Mouse (Mus musculus) T-cell, adult 2 months (primary cell): Measurements from ENCODE around the gene Bsg.
"Not testable (repeated sequence)": the region's sequence is repeated elsewhere in the genome, so short reads cannot be mapped to it uniquely, and the experiment has no call there.

ENCODE experiments used
- DNase-seq: peaks from one replicate; pipeline ENCODE4 v3.0.0; 2022; ENCODE audit warnings: low spot score

Bsg gene

DNA sequence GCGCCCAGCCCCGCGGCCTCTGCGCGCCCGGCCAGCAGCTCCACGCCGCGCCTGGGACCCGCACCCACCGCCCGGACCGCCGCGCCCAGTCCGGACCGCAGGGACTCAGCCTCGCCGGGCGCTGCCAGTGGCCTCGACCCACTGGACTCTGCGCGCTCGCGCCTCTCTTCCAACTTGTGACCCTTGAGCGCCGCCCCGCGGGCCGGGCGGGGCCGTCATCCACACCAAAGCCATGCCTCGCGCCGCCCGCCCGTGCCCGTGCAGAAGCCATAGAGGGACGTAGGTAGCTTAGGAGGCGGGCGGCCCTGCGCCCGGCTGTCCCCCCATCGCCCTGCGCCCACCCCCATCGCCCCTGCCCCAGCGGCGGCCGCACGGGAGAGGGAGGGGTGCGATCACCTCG is 31.1 kb downstream of the Bsg start:
- no peak for DNase-seq

DNA sequence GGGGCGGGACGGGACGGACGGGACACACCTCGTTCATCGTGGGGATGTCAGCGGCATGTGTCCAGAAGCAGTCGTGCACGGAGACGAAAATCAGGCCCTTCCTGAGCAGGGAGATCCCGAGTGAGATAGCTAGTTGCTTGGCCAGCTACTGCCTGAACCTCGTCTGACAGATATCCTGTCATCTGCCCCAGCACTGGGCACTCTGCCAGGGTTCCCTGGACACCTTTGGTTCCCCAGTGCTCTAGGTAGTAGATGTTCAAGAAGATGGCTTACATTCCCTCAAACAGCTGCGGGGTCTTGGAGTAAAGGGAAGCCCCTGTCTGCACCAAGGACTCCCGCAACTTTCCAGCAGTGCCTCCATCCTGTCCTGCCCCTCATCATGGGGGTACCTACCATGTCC is 32.4 kb downstream of the Bsg start:
- no peak for DNase-seq

DNA sequence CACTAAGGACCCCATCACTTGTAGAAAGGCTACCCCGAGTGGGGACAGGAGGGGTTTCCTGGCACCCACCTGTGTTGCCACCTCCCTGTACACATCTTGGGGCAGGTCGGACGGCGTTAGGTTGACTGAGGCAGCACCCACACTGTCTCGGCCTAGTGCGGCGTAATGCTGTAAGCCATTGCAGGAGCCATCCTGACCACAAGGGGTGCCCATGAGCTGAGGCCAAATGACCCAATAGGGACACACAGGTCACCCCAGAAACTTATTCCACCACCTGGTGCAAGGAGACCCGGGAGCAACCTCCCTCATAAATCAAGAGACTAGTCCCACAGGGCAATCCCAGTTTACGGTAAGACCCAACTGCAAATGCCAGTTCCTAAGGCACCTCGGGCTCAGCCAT is 34.0 kb downstream of the Bsg start:
- no peak for DNase-seq

DNA sequence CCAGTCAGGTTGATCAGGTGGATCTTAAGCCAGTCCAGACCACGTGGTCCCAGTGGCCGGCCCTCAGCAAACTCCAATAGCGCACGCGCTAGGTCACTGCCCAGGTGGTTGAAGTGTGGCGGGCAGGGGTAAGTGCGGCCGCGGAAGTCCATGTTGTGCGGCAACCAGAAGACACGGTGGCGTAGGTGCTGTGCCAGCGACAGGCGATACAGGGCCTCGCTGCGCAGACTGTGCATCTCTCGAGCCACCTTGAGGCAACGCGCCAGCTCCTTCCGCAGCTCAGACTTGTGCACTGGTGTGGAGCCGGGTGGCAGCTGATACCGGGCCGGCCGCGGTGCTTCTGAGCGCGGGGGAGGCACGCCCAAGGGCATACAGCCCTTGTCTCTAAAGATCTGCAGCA is 34.9 kb downstream of the Bsg start:
- no peak for DNase-seq

DNA sequence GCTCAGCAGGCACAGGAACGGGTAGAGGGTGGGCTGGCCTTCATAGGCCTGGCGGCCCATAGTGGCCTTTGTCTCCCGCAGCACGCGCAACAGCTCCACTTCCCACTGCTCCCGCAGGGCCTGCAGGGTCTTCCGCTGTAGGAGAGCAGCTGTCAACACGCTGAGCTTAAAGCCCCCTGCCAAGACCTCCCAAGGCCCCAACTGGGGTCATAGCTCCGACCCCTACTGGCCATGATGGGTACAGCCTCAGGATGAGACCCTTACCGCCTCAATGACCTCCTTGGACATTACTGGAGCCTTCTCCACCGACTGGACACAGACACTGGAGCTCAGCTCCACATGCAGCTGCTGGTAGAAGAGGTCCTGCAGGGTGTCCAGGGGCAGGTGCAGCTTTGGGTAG is 36.6 kb downstream of the Bsg start:
- no peak for DNase-seq

DNA sequence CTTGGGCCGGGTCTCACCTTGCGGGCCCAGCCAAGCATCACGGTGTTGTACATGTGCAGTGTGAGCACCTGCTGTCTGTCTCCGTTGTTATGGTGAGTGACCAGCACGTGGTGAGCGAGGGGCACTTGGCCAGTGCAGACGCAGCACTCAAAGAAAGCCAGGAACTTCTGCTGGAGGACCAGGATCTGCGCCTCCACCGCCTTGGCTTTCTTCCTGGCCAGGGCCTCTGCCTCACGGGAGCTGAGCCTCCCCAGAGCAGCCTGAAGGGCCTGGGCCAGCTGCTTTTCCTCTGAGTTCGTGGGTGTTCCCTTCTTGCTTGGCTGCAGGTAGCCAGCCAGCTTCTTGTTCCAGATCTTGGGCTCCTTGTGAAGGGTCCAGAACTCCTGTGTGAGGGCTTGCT is 38.9 kb downstream of the Bsg start:
- DNase-seq, result no peak

DNA sequence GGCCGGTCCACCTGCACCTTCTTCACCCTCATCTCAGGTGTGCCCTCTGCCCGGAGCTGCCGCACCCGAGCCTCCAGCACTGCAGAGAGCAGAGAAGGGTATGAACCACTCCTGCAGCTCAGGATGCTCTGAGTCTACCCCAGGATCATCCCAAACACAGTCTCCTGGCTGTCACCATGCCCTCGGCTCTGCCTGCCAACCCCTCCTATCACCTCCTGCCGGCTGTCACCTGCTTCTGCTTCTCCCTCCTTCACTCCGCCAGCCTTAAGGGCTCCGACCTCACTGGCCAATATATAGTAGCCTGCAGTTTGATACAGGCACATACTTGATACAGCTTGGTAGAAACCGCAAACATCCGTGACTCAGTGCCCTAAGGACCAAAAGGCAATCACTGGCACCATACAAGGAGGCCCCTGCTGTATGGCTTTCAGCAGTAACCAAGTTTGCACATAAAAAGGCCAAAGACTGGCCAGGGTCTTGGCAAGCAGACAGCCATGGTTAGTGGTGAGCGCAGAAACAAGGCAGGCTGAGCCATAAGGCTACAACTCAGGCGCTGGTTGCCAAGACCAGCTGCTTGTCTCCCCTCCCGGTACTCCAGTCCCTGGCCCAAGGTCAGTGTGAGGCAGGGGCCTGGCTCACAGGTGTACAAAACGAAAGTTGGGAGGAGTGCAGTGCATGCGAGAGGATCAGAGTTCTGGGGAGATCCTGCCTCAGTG is 39.5 kb downstream of the Bsg start:
- DNase-seq, result no peak

DNA sequence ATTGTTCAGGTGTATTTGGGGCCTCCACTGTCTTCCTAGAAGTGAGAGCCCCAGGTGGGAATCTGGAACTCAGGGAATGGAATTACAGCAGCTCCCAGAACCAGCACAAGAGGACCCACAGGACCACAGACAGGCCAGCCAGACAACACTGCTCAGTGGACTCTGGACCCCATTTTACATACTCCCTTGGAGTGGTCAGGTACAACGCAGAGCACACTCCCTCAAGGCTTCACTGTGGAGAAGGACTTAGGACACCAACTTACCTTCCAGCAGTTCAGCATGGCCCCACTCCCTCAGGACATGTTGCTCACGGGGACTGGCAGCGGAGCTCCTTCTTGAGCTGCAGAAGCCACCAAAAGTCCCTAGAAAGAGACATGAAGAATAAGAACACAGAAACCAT is 41.1 kb downstream of the Bsg start:
- no peak for DNase-seq

DNA sequence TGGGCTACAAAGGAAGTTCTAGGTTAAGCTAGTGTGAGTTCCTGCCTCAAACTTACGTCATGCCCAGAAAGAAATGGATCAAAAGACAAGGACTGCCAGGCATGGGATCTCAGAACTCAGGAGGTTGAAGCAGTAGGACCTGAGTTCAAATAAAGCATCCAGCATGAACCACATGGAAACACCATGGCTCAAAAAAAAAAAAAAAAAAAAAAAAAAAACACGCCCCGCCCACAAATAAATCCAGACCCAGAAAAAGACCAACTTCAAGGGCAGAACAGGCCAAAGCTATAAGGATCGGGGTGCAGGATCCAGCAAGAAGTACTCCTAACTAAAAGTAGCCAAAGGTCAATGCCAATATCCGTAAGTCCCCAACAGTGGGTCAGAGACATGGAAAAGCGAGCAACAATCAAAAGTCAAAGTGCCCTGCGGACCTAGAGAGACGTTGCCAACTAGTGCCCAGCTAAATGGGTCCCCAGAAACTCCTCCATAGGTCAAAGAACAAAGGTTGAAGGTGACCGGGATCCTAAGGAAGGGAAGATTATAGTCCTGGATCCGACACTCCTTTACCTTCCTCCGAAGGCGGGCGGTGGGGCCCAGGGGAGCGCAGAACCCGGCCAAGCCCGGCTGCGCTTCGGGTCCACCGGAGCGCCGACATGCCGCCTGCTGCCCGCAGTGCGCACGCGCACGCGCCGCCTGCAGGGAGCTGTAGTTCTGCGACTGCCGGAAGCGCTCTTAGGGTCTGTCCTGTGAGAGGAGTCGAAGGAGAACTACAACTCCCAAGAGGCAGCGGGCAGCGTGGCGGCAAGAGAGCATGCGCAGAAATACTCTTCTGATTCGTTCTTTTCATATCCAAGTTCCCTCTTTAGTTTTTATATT is 41.8 kb downstream of the Bsg start, which contains the start of gene Polrmt:
TSS of gene Polrmt (minus strand) at position 684 of the 876 bp plus-strand sequence.
- peak; percentile 97 for DNase-seq

DNA sequence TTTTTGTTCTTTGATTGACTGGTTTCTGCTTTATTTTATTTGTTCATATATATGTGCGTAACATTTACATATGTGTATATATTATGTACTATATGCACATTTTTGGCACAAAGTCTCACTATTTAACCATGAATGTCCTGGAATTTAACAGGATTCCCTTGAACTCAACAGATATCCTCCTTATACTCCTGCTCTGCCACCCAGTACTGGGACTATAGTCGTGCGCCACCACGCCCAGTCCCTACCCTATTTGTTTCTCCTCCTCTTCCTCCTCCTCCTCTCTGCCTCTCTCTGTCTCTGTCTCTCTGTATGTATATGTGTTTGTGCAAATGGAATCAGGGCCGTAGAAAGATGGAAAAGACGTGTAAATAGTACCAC is 42.5 kb downstream of the Bsg start:
- DNase-seq, result no peak

DNA sequence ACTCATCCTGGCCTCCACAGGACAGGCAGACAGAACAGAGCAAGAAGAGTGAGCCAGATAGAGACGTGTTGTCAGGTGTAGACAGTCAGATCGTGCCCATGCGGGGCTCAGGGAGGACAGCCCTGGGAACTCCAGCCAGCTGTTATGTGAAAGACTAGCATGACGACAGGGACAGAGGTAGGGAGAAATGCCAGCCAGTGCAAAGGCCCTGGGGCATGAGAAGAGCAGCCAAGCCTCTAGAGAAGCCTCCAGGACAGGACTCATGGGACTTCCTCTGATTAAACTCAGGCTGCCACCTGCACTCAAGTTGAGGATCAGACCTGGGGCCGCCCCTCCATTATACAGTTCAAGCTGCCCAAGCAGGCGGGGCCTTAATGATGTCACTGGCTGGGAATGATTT is 44.2 kb downstream of the Bsg start:
- DNase-seq, result no peak

DNA sequence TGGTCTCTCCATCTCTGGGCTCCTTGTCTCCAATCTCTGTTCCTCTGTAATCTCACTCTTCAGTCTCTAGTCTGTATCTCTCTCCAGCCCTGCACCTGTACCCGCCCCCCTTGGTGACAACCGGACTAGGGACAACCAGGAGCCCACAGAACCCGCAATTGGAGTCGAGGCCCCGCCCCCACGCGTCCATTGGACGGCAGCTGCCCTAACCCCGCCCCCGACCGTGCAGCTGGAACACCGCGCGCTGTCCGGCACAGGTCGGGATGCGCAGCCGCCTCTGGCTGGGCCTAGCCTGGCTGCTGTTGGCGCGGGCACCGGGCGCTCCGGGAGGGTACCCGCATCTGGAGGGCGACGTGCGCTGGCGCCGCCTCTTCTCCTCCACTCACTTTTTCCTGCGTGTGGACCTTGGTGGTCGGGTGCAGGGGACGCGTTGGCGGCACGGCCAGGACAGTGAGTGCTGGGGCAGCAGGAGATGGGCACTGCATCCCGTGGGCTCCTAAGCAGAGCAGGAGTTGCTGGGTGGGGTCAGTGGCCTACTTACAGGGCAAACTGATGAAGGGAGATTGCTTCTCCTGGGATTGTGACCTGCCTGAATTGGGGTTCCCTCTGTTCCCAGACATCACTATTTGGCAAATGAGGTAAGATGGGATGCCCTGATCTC is 50.7 kb downstream of the Bsg start, which contains the start of gene Fgf22:
TSS of gene Fgf22 (plus strand) at position 221 of the 661 bp plus-strand sequence.
- no peak for DNase-seq

DNA sequence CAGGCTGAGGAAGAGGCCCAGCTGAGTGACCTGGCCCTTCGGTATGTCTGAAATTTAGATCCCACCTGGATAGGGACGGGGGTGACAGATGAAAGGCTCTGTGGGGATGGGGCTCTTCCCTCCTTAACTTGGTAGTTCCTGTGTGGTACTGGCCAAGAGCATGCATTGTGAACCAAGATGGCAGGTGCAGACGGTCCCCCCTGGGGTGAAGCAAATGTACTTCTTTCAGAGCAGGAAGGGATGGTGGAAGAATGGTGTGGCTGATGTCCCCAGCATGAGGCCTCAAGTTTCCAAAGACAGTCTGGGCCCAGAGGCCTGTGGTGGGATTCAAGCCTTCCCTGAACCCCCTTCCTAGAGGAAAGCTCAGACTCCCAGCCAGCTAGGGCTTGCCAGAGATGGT is 51.6 kb downstream of the Bsg start:
- DNase-seq, result no peak

DNA sequence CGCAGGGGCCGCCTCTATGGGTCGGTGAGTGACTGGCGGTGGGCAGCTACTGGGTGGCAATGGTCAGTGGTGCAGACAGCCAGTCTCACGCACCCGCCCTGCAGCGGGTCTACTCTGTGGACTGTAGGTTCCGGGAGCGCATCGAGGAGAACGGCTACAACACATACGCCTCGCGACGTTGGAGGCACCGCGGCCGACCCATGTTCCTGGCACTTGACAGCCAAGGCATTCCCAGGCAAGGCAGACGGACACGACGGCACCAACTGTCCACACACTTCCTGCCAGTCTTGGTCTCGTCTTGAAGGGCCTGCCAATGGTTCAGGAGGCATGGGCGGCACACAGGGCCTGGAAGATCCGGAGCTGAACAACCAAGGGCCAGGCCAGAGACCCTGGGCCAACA is 52.4 kb downstream of the Bsg start:
- no peak for DNase-seq

DNA sequence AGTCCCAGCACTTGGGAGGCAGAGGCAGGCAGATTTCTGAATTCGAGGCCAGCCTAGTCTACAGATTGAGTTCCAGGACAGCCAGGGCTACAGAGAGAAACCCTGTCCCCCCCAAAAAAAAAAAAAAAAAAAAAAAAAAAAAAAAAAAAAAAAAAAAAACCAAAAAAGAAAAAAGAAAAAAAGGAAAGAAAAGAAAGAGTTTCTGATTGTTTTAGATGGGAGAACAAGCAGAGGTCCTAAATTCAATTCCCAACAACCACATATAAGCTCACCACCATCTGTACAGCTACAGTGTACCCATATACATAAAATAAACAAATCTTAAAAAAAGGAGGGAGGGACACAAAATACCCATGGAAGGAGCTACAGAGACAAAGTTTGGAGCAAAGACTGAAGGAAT is 55.4 kb downstream of the Bsg start:
- not testable (repeated sequence) for DNase-seq

DNA sequence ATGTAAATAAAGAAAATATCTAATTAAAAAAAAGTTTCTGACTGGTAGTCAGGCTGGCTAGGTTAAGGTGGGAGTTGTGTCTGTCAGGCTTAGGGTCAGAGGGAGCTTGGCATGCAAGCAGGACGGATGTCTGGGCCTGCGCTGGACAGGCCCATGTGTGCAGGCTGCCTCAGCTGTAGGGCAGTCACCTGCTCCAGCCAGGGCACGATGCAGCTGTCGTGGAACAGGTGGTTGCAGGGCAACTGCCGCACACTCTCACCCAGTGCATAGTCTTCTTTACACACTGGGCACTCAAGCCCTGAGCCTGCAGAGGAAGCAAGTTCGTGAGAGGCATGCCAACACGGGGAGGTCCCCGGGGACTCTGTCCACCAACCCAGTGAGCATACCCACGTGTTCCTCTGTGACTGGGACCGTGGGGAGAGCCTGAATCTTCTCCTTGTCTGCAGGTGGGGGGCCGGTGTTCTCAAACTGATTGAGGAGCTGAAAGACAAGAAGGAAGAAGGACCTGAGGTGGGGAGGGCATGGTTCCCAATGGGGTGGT is 56.4 kb downstream of the Bsg start:
- DNase-seq, result no peak
